Mouse (Mus musculus) kidney, postnatal 0 days (tissue): ENCODE data around the gene Cryga. TPM values are rescaled to one million over a fixed set of nuclear protein-coding genes. Genes with fewer than 3 reads are reported as not detected.

ENCODE experiments used
- ATAC-seq: fragments of 200-750 bp; cut with Nextera tagmentation; replicated peaks from 2 replicates; pipeline ENCODE4 v1.8.0; 2017; ENCODE audit warnings: low read depth, moderate number of reproducible peaks, moderate TSS enrichment, moderate library complexity; ENCODE audit not compliant: low FRiP score
- DNase-seq: peaks from one replicate; pipeline ENCODE4 v3.0.0-alpha.2; 2016; ENCODE audit warnings: low spot score
- H3K27ac ChIP-seq: fragments of 300-500 bp; sonication (generic); 2 replicates; pipeline ENCODE4 v1.5.1; 2014; ENCODE audit warnings: mild to moderate bottlenecking
- H3K27me3 ChIP-seq: fragments of 300-500 bp; sonication (generic); 2 replicates; pipeline ENCODE4 v1.6.1; 2014; ENCODE audit warnings: low read length, mixed read lengths; ENCODE audit not compliant: insufficient read depth
- H3K36me3 ChIP-seq: fragments of 300-500 bp; sonication (generic); 2 replicates; pipeline ENCODE4 v1.6.1; 2014; ENCODE audit warnings: low read length, mixed read lengths; ENCODE audit not compliant: insufficient read depth
- H3K4me1 ChIP-seq: fragments of 300-500 bp; sonication (generic); replicated peaks from 2 replicates; pipeline ENCODE4 v1.6.1; 2014; ENCODE audit warnings: antibody characterized with exemption, low read length, mixed read lengths; ENCODE audit not compliant: insufficient read depth
- H3K4me2 ChIP-seq: fragments of 300-500 bp; sonication (generic); 2 replicates; pipeline ENCODE4 v1.6.1; 2014; ENCODE audit warnings: mild to moderate bottlenecking, low read length, moderate library complexity, mixed read lengths
- H3K4me3 ChIP-seq: fragments of 300-500 bp; sonication (generic); replicated peaks from 2 replicates; pipeline ENCODE4 v1.5.1; 2014; ENCODE audit warnings: low read depth, low read length
- H3K9ac ChIP-seq: fragments of 300-500 bp; sonication (generic); 2 replicates; pipeline ENCODE4 v1.6.1; 2014; ENCODE audit warnings: low read depth, low read length
- H3K9me3 ChIP-seq: fragments of 300-500 bp; sonication (generic); replicated peaks from 2 replicates; pipeline ENCODE4 v1.6.1; 2016; ENCODE audit warnings: low read length, inconsistent platforms, mixed read lengths
- CTCF ChIP-seq: IDR thresholded peaks from 2 replicates; pipeline ENCODE4 v1.5.1; 2016; ENCODE audit warnings: antibody characterized with exemption, low read depth, mild to moderate bottlenecking, moderate library complexity
- WGBS: fragments of 180-500 bp; shearing (Covaris S2); extraction: QIAGEN DNeasy Blood & Tissue Kit; methylation state at CpG from one replicate; pipeline ENCODE4 v1.1.7; 2014; 5-methylcytosine and 5-hydroxymethylcytosine counted together
- polyA plus RNA-seq: library from polyadenylated mRNA; unstranded; fragments of >200 nt; fragmentation: Nextera tagmentation; extraction: Ambion mirVana; gene quantifications from 2 replicates; pipeline ENCODE4 v1.2.1, GENCODE M21; 2015

Gene Cryga
- polyA plus RNA-seq = not detected in 2 replicates

DNA sequence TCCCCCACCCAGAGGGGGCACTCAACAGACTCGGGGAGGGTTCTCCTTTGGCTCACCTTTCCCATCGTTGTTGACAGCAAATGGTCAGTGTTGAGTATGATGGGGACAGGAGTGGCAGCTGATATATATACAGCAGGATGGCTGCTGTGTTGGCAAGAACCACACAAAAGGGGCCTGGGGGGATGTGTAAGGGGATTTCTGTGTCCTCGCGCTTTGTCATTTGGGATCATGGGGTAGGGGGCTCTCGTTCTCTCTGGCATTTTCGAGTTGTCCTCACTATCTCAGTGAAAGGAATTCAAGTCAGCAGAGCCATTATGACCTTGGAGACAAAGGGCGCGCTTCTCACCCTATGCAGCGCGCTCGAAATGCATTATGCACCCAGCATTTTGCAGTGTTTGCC lies at the start of gene Cryga:
Gene Cryga (minus strand): TSS at position 101 of the 400 bp plus-strand sequence.
- Histone ChIP-seq H3K4me2 (no peak within 1 kb of the TSS), H3K27ac (no peak within 1 kb of the TSS), H3K36me3 (no peaks in the 10 kb centered on the region), H3K4me3 (no peak within 1 kb of the TSS), H3K4me1 (no peaks in the 10 kb centered on the region), H3K27me3 (no peaks in the 10 kb centered on the region), H3K9ac (no peak within 1 kb of the TSS), H3K9me3 (no peaks in the 10 kb centered on the region)
- TF ChIP-seq CTCF = no peak
- no peak for ATAC-seq
- WGBS = 90% methylated on average over 11 of the region's 11 CpGs
- DNase-seq = no peak

DNA sequence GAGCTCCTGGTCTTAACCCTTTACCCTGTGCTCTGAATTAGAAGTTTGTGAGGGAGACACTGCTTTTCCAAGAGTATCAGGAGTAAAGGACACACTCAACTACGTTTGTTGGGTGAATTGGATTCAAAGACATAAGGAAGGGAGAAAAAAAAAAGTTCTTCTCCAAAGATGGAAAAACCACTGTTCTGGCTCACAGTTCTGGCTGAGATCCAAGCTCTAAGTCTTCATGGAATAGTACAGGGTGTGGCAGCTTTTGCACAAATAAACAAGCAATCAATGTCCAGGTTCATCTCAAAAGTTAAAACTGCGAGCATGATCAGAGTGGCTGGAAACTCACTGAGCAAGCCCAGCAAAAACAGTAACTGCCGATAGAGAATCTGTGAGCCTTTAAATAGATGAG lies 44.8 kb upstream of the Cryga start:
- H3K4me3 ChIP-seq = no peak overlapping the region
- H3K9ac ChIP-seq = no peak overlapping the region
- H3K27me3 ChIP-seq = no peaks in the 10 kb centered on the region
- no peak overlapping the region for H3K4me2 ChIP-seq
- ATAC-seq = no peak
- no peaks in the 10 kb centered on the region for H3K36me3 ChIP-seq
- no peak for TF ChIP-seq CTCF
- H3K27ac ChIP-seq = no peak overlapping the region
- 73% methylated on average over 3 of the region's 3 CpGs for WGBS
- no peak for DNase-seq
- no peaks in the 10 kb centered on the region for H3K9me3 ChIP-seq
- no peaks in the 10 kb centered on the region for H3K4me1 ChIP-seq

DNA sequence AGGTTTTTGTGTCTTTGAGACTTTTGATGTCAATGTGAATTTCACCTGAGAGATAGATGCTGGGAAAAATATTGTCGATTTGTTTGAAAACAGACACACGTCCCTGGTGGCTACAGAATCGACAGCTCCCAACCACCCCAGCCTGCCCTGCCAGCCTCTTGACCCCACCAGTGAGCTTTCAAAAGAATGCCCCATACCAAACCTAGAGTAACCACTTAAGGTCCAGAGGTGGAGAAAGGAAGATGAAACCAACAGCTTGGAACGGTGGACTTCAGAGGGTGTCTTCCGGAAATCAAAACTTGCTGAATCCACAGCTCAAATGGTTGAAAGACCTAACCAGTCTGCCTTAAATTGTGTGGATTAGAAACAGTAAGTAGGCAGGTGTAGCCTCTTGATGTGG lies 44.2 kb upstream of the Cryga start:
- Histone ChIP-seq H3K36me3 (no peaks in the 10 kb centered on the region), H3K27ac (no peak overlapping the region), H3K27me3 (no peaks in the 10 kb centered on the region), H3K4me2 (no peak overlapping the region), H3K4me1 (no peaks in the 10 kb centered on the region), H3K4me3 (no peak overlapping the region), H3K9me3 (no peaks in the 10 kb centered on the region), H3K9ac (no peak overlapping the region)
- WGBS = 85% methylated on average over 5 of the region's 5 CpGs
- no peak for DNase-seq
- no peak for TF ChIP-seq CTCF
- no peak for ATAC-seq

DNA sequence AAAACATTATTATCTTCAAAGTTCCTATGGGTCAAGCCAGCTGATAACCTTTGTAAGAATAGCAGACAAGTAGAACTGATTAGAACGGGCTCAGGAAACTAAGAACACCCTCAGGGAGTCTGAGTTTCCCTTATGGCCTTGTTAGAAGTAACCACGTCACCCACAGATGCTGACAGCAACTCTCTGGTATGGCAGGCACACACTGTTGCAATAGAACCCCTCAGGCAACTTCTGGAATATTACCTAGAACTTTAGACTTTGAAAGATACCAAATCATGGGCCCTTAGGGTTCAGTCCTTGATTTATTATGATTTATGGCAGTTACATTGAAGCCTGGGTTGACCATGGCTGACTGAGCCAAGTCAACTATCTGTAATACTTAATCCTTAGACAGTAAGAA lies 43.4 kb upstream of the Cryga start:
- 0 out of 2 replicates have a peak, but pooled peaks have one; percentile 40 for ATAC-seq
- H3K9ac ChIP-seq = no peak overlapping the region
- H3K27ac ChIP-seq = no peak overlapping the region
- WGBS = 56% methylated on average over 2 of the region's 2 CpGs
- no peaks in the 10 kb centered on the region for H3K27me3 ChIP-seq
- TF ChIP-seq CTCF = no peak
- DNase-seq = no peak
- no peak overlapping the region for H3K4me3 ChIP-seq
- H3K4me1 ChIP-seq = no peaks in the 10 kb centered on the region
- H3K4me2 ChIP-seq = no peak overlapping the region
- no peaks in the 10 kb centered on the region for H3K36me3 ChIP-seq
- no peaks in the 10 kb centered on the region for H3K9me3 ChIP-seq

DNA sequence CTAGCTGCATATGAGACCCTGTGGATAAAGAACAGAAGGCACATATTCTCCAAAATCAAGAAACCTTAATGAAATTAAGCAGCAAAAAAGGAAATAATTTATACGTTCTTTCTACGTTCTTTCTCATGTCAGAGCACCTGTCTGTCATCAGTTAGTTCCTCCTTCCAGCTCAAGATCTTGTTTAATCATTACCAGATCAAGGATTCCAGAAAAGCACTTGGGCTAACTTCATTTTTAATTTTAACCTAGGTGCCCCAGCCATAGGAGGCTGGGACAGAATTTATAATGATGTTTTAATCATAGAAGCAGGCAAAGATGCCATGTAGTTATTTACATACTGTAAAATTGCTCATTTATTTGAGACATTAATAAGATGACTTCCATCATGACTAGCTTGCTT lies 41.6 kb upstream of the Cryga start:
- H3K27me3 ChIP-seq = no peaks in the 10 kb centered on the region
- H3K9ac ChIP-seq = no peak overlapping the region
- no peak overlapping the region for H3K27ac ChIP-seq
- no peak for ATAC-seq
- no peaks in the 10 kb centered on the region for H3K9me3 ChIP-seq
- no peak overlapping the region for H3K4me3 ChIP-seq
- DNase-seq = no peak
- WGBS = 64% methylated on average over 2 of the region's 2 CpGs
- no peaks in the 10 kb centered on the region for H3K36me3 ChIP-seq
- TF ChIP-seq CTCF = no peak
- no peaks in the 10 kb centered on the region for H3K4me1 ChIP-seq
- H3K4me2 ChIP-seq = no peak overlapping the region

DNA sequence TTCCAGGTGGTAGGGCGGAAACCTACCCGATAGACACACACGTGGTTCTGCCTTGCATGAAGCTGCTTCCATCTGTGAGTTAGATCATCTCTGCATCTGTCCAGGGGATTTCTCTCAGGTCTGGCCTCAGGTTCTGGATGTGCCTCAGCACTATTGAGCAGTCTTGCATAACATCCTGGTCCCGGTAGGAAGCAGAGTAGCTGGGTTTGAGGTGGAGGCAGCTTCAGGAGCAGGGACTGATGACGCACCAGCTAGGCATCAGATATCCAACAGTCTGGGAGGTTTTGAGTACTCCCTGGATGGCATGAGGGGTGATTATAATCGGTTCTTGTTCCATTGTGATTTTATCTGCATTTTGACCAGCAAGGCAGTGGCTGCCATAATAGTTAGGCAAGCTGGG lies 34.4 kb upstream of the Cryga start:
- DNase-seq (no peak), ATAC-seq (no peak)
- Histone ChIP-seq H3K4me2 (no peak overlapping the region), H3K27me3 (no peaks in the 10 kb centered on the region), H3K27ac (no peak overlapping the region), H3K36me3 (no peaks in the 10 kb centered on the region), H3K9me3 (no peaks in the 10 kb centered on the region), H3K4me1 (no peaks in the 10 kb centered on the region), H3K9ac (no peak overlapping the region), H3K4me3 (no peak overlapping the region)
- TF ChIP-seq CTCF = no peak
- 60% methylated on average over 6 of the region's 6 CpGs for WGBS

DNA sequence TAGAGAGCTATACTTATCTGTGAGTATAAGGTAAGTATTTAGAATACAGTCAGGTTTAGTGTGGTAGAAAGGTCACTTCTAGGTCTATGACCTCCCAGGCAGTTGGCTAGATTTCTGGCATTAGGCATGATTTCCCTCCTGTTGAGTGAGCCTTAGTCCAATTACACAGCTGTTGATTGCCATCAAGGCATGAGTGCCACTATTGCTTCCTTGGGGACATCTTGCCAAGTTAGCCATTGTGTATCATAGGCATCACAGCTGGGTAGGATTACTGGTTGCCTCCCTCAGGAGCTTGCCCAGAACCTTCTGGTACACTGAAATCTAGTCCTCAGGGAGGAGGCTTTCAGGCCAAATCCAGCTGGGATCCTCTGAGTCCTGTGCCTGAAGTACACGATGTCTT lies 29.7 kb upstream of the Cryga start:
- H3K36me3 ChIP-seq = no peaks in the 10 kb centered on the region
- H3K4me1 ChIP-seq = no peaks in the 10 kb centered on the region
- no peak for TF ChIP-seq CTCF
- 87% methylated on average over 1 of the region's 1 CpGs for WGBS
- H3K27me3 ChIP-seq = no peaks in the 10 kb centered on the region
- H3K4me2 ChIP-seq = no peak overlapping the region
- H3K4me3 ChIP-seq = no peak overlapping the region
- DNase-seq (no peak), ATAC-seq (no peak)
- no peak overlapping the region for H3K27ac ChIP-seq
- no peak overlapping the region for H3K9ac ChIP-seq
- H3K9me3 ChIP-seq = no peaks in the 10 kb centered on the region
